Mouse (Mus musculus) stomach, postnatal 0 days (tissue): ENCODE results near the gene Xrcc1. TPM values are rescaled to one million over a fixed set of nuclear protein-coding genes. Genes with fewer than 3 reads are reported as not detected.

Experiments used
- ATAC-seq: fragments of 200-750 bp; cut with Nextera tagmentation; 2 replicates; pipeline ENCODE4 v1.8.0; 2017; ENCODE audit not compliant: low FRiP score, low TSS enrichment
- DNase-seq: peaks from one replicate; pipeline ENCODE4 v3.0.0-alpha.2; 2016; ENCODE audit warnings: low spot score
- H3K27ac ChIP-seq: fragments of 300-500 bp; sonication (generic); replicated peaks from 2 replicates; pipeline ENCODE4 v1.5.1; 2014; ENCODE audit warnings: mild to moderate bottlenecking, control low read depth
- H3K27me3 ChIP-seq: fragments of 300-500 bp; sonication (generic); 2 replicates; pipeline ENCODE4 v1.6.1; 2014; ENCODE audit warnings: low read length; ENCODE audit not compliant: control insufficient read depth, insufficient read depth
- H3K36me3 ChIP-seq: fragments of 300-500 bp; sonication (generic); 2 replicates; pipeline ENCODE4 v1.6.1; 2014; ENCODE audit warnings: low read length, mixed read lengths; ENCODE audit not compliant: control insufficient read depth, insufficient read depth
- H3K4me1 ChIP-seq: fragments of 300-500 bp; sonication (generic); replicated peaks from 2 replicates; pipeline ENCODE4 v1.6.1; 2014; ENCODE audit warnings: antibody characterized with exemption; ENCODE audit not compliant: control insufficient read depth, insufficient read depth
- H3K4me2 ChIP-seq: fragments of 300-500 bp; sonication (generic); replicated peaks from 2 replicates; pipeline ENCODE4 v1.6.1; 2014; ENCODE audit warnings: low read depth, mild to moderate bottlenecking, control low read depth, moderate library complexity
- H3K4me3 ChIP-seq: fragments of 300-500 bp; sonication (generic); 2 replicates; pipeline ENCODE4 v1.5.1; 2014; ENCODE audit warnings: low read depth, low read length, control low read depth
- H3K9ac ChIP-seq: fragments of 300-500 bp; sonication (generic); 2 replicates; pipeline ENCODE4 v1.6.1; 2014; ENCODE audit warnings: mild to moderate bottlenecking, low read length, control low read depth, mixed read lengths
- H3K9me3 ChIP-seq: fragments of 300-500 bp; sonication (generic); 2 replicates; pipeline ENCODE4 v1.6.1; 2016; ENCODE audit warnings: low read length; ENCODE audit not compliant: control insufficient read depth
- CTCF ChIP-seq: IDR thresholded peaks from 2 replicates; pipeline ENCODE4 v1.5.1; 2016; ENCODE audit warnings: antibody characterized with exemption, low read depth, mild to moderate bottlenecking, moderate library complexity
- EP300 ChIP-seq: optimal IDR thresholded peaks from 2 replicates; pipeline ENCODE3; 2016; ENCODE audit warnings: antibody characterized with exemption
- WGBS: fragments of 180-500 bp; shearing (Covaris S2); extraction: QIAGEN DNeasy Blood & Tissue Kit; methylation state at CpG from one replicate; pipeline ENCODE4 v1.1.7; 2014; 5-methylcytosine and 5-hydroxymethylcytosine counted together
- polyA plus RNA-seq: library from polyadenylated mRNA; unstranded; fragments of >200 nt; fragmentation: Nextera tagmentation; extraction: Ambion mirVana; gene quantifications from 2 replicates; pipeline ENCODE4 v1.2.1, GENCODE M21; 2015

The Xrcc1 gene
- polyA plus RNA-seq, 1 experiment from 2014 or later, result 27.4 TPM

- WGBS, result 4% methylated on average over 13 of the region's 13 CpGs
- Histone ChIP-seq H3K27ac (peak overlapping the region; percentile 30; the same call in 1 of the 2 replicates), H3K9ac (no peak overlapping the region), H3K4me1 (0 out of 2 replicates have a peak, but pooled peaks cover 2% of the 10 kb centered on the region), H3K4me3 (no peak overlapping the region), H3K4me2 (peak overlapping the region; percentile 38), H3K36me3 (no peaks in the 10 kb centered on the region), H3K27me3 (no peaks in the 10 kb centered on the region), H3K9me3 (no peaks in the 10 kb centered on the region)
- ATAC-seq (peak; percentile 84), DNase-seq (peak; percentile 96)
- TF ChIP-seq EP300 (no peak), CTCF (peak; percentile 100)
These were observed 55.0 kb downstream of the Xrcc1 start for GRCm38 (mm10) chr7:24600941-24601597.

- ATAC-seq, result no peak
- no peaks in the 10 kb centered on the region; the same call in 1 of the 2 replicates for H3K36me3 ChIP-seq
- H3K9me3 ChIP-seq, result no peaks in the 10 kb centered on the region
- peaks cover 4% of the 10 kb centered on the region for H3K4me1 ChIP-seq
- TF ChIP-seq CTCF (no peak), EP300 (no peak)
- 53% methylated on average over 7 of the region's 7 CpGs for WGBS
- 0 out of 2 replicates have a peak overlapping the region, but pooled peaks have one; percentile 4 for H3K9ac ChIP-seq
- H3K27me3 ChIP-seq, result no peaks in the 10 kb centered on the region
- no peak overlapping the region for H3K4me3 ChIP-seq
- H3K27ac ChIP-seq, result 0 out of 2 replicates have a peak overlapping the region, but pooled peaks have one; percentile 8
- no peak overlapping the region for H3K4me2 ChIP-seq
- DNase-seq, result no peak
These were observed 59.5 kb downstream of the Xrcc1 start for GRCm38 (mm10) chr7:24605561-24605960.

- DNase-seq (no peak), ATAC-seq (no peak)
- Histone ChIP-seq H3K27me3 (no peaks in the 10 kb centered on the region), H3K4me3 (no peak overlapping the region), H3K27ac (no peak overlapping the region), H3K4me2 (no peak overlapping the region), H3K36me3 (no peaks in the 10 kb centered on the region; the same call in 1 of the 2 replicates), H3K9me3 (no peaks in the 10 kb centered on the region), H3K9ac (no peak overlapping the region), H3K4me1 (peaks cover 4% of the 10 kb centered on the region)
- 82% methylated on average over 7 of the region's 7 CpGs for WGBS
- TF ChIP-seq EP300, result no peak
- TF ChIP-seq CTCF, result no peak
These were observed 60.0 kb downstream of the Xrcc1 start for GRCm38 (mm10) chr7:24606046-24606445.

GRCm38 (mm10) chr7:24608017-24608416, 61.9 kb downstream of the Xrcc1 start:
- Histone ChIP-seq H3K27me3 (no peaks in the 10 kb centered on the region), H3K27ac (no peak overlapping the region), H3K9me3 (no peaks in the 10 kb centered on the region), H3K36me3 (no peaks in the 10 kb centered on the region; the same call in 1 of the 2 replicates), H3K4me2 (no peak overlapping the region), H3K9ac (no peak overlapping the region), H3K4me3 (no peak overlapping the region), H3K4me1 (peaks cover 9% of the 10 kb centered on the region)
- ATAC-seq (peak; percentile 70), DNase-seq (peak; percentile 66)
- TF ChIP-seq CTCF (no peak), EP300 (no peak)
- WGBS, result 50% methylated on average over 6 of the region's 6 CpGs

GRCm38 (mm10) chr7:24608561-24608960, 62.5 kb downstream of the Xrcc1 start:
- H3K4me3 ChIP-seq, result no peak overlapping the region
- no peaks in the 10 kb centered on the region; the same call in 1 of the 2 replicates for H3K36me3 ChIP-seq
- H3K4me1 ChIP-seq, result peaks cover 9% of the 10 kb centered on the region
- H3K4me2 ChIP-seq, result no peak overlapping the region
- 81% methylated on average over 8 of the region's 8 CpGs for WGBS
- DNase-seq (no peak), ATAC-seq (no peak)
- no peak overlapping the region for H3K27ac ChIP-seq
- no peaks in the 10 kb centered on the region for H3K27me3 ChIP-seq
- no peaks in the 10 kb centered on the region for H3K9me3 ChIP-seq
- no peak overlapping the region for H3K9ac ChIP-seq
- no peak for TF ChIP-seq EP300
- TF ChIP-seq CTCF, result no peak

- H3K36me3 ChIP-seq, result no peaks in the 10 kb centered on the region; the same call in 1 of the 2 replicates
- H3K4me3 ChIP-seq, result peak within 1 kb of the TSS; percentile 67
- H3K9me3 ChIP-seq, result no peaks in the 10 kb centered on the region
- peak within 1 kb of the TSS; percentile 87 for H3K27ac ChIP-seq
- 4% methylated on average over 26 of the region's 27 CpGs for WGBS
- peaks cover 9% of the 10 kb centered on the region for H3K4me1 ChIP-seq
- DNase-seq (peak; percentile 73), ATAC-seq (peak; percentile 73)
- peak within 1 kb of the TSS; percentile 79 for H3K4me2 ChIP-seq
- H3K27me3 ChIP-seq, result no peaks in the 10 kb centered on the region
- peak within 1 kb of the TSS; percentile 68 for H3K9ac ChIP-seq
- no peak for TF ChIP-seq CTCF
- TF ChIP-seq EP300, result no peak
These were observed 64.2 kb downstream of the Xrcc1 start, which contains the start of gene Phldb3 for GRCm38 (mm10) chr7:24610144-24610878. Gene Phldb3 (plus strand): TSS chr7:24610763.
